Mouse (Mus musculus) ES-Bruce4 (cell line): ENCODE measurements around the gene Fcor.

Experiments
- CTCF ChIP-seq: IDR thresholded peaks from one replicate; pipeline ENCODE4 v1.8.1; 2011; ENCODE audit warnings: low read depth, low read length
- EP300 ChIP-seq: IDR thresholded peaks from 2 replicates; pipeline ENCODE4 v1.6.1; 2011; ENCODE audit warnings: low read depth, low read length; ENCODE audit not compliant: insufficient read depth

GRCm38 (mm10) chr8:3625445-3625844 is 46.7 kb downstream of the Fcor start, which contains the start of gene Pcp2:
- TF ChIP-seq CTCF (no peak), EP300 (no peak)
